Mouse (Mus musculus): Measurements from ENCODE around the gene Cmah.

Cmah gene

DNA sequence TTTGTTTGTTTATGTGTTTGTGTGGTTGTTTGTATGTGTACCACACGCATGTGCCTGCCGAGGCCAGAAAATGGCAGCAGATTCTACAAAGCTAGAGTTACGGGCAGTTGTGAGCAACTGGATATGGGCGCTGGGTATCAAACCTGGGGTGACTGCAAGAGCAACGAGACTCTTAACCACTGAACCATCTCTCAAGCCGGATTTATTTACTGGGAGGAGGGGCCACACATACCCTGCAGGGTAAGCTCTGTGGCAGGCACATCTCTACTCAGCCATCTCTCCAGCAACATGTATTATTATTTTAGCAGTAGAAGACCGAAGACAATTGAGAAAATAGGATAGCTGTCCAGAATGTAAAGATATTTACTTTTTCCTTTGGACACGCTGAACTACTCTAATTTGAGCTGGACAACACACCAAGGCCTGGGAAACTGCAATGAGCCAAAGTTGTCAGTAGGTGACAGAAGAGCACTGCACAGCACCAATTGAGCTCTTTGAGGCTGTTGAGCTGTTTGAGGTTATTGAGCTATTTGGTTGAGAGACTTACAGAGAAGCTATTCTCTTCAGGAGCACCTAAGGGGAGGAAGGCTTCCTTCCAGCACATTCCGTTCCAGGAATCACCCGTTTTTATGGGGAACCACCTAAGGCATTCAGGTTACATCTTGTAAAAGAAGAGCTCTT lies 154.6 kb downstream of the Cmah start:
- peak; percentile 32 to 53 for DNase-seq (ENCODE audit: low spot score in 2 of 2)

DNA sequence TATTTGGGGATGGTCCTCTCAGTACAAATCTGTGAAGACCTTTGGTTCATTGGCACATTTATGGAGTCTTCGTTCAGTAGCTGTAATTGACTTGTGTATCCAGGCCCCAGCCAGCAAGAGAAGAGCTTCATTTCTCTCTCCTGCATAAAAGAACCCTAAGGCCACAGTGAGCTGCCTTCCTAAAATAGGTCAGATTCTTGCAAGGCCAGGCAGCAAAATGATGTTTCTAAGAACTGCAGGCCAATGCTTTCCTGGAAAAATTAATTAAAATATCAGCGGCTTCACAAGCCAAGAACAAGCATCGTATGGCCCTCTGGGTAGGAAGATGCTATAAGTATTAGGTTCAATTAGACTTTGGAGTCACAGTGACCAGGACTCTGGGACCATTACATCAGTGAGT lies 156.5 kb downstream of the Cmah start:
- no peak for DNase-seq (ENCODE audit: low spot score in 2 of 2)

DNA sequence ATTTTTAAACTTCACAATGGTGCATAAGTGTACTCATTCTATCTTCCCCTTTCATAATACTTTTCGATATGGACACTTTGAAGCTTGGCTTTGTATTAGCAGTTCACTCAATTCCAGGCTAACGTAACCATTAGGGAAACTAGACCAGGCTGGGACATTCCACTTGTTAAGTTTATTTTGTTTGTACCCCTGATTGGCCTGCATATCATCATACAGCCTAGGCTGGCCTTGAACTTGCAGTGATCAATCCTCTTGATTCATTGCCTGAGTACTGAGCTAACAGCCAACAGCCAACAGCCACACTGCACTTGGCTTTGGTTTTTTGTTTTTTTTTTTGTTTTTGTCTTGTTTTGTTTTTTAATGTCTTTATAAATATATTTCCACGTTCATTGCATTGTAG lies 157.6 kb downstream of the Cmah start:
- no peak for DNase-seq (ENCODE audit: low spot score in 2 of 2)

GRCm38 (mm10) chr13:24485964-24486363 lies 158.8 kb downstream of the Cmah start:
- peak in 1 of 2 experiments; percentile 29 for DNase-seq (ENCODE audit: low spot score in 2 of 2)

GRCm38 (mm10) chr13:24486403-24486802 lies 159.2 kb downstream of the Cmah start:
- DNase-seq (ENCODE audit: low spot score in 2 of 2), result no peak

DNA sequence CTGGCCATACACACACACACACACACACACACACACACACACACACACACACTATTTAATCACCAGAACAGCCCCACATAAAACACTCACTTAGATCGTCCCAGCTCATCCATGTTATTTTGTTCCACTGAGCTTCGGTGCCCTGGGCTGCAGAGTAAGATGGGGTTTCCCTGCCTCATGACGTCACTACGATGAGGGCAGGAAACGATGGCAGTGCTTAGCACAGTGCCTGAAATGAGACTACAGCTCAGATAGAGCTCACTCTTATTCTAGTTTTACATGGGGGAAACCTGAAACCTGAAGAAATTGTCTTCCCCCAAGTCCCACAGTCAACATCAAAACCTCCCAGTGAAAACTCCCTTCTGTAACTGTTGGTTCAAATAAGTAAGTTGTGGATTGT lies 159.9 kb downstream of the Cmah start:
- peak; percentile 28 to 58 for DNase-seq (ENCODE audit: low spot score in 2 of 2)

DNA sequence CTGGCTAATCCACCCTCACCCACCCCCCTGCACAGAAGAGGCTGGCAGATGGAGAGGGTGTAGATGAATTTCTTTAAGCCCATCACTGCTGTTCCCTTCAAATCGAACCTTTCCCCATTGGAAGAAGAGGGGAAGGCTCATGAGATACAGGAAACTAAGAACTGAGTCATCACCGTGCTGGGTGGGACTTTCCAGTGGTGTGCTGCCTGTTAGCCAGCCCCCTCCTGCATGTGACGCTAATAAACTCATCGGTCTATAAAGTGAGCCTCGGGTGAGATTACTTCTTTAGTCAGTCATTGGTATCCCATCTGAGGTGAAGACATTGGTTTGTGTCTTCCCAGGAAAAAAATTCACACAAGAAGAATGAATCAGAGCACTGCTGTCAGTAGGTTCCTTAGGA lies 160.3 kb downstream of the Cmah start:
- peak; percentile 22 to 63 for DNase-seq (ENCODE audit: low spot score in 2 of 2)

- no peak for DNase-seq (ENCODE audit: low spot score in 2 of 2)
Observed at GRCm38 (mm10) chr13:24488526-24489070, 161.4 kb downstream of the Cmah start.

DNA sequence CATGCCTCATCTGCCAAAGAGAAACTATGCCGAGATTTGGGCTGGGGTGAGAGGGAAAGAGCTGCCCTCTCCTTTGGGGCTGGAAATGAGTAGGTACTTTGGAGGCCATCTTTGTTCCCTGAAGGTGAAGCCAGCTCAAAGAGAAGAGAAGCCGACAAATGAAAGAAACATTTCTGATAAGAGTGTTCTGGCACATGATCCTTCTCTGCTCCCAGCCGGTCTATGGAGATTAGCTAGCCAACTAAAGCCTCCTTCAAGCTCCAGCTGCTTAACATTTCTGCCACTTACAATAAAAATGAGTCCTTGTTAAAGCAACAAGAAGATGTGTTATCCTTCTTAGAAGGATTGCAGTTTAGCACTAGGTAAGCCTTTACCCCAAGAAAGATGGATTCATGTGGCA lies 162.3 kb downstream of the Cmah start:
- no peak for DNase-seq (ENCODE audit: low spot score in 2 of 2)

GRCm38 (mm10) chr13:24490041-24490440 lies 162.8 kb downstream of the Cmah start:
- DNase-seq (ENCODE audit: low spot score in 2 of 2), result no peak

DNA sequence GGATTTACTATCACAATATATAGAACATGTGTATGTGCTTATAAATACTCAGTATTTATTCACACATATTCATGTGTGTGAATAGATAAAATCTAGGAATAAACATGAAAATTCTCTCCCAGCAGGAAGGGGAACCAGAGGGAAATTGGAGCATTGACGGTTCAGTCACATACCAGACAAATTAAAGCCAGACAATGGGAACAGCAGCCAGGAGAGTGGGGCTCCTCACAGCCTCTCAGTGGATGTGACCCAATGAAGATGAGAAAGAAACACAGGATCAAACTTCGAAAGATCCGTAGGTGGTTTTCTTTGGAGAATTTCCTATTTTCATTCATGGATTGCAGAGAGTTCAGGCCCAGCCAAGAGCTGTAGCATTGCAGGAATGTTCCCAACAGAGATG lies 163.9 kb downstream of the Cmah start:
- DNase-seq (ENCODE audit: low spot score in 2 of 2), result no peak

GRCm38 (mm10) chr13:24493784-24494183 lies 166.6 kb downstream of the Cmah start:
- DNase-seq (ENCODE audit: low spot score in 2 of 2), result no peak

DNA sequence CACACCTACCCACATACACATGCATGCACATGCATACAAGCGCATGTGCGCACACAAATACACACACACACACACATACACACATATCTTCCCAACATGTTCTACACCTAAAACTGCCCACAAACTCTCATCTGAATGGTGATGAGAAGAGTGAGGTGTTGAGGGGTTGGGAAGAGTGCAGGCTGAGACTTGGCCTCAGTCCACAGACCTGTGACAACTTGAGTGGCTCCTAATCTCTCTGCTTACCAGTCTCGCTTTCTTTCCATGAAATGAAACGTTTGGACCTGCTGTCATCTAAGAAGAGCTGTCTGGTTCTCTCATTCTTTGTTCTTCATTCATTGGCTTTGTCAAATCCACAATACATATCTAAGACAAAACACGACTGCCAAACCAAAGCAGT lies 169.1 kb downstream of the Cmah start:
- DNase-seq (ENCODE audit: low spot score in 2 of 2), result no peak

DNA sequence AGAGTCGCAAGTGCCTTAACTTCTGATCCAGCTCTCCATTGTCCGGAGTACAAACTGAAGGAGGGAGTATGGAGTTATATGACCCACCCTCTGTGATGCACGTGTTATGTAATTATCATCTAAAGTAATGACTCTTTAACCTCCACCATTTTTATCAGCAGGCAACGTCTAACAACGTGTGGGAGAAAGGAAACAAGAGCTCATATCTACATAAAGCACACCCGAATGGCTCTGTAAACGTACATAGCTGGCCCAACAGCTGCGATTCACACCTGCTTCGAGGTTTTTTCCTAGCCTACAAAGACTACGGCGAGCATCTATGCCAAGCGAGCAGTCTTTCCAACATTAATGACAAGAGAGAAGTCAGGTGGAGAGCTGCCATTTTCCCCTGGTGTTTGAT lies 169.8 kb downstream of the Cmah start:
- DNase-seq (ENCODE audit: low spot score in 2 of 2), result no peak

DNA sequence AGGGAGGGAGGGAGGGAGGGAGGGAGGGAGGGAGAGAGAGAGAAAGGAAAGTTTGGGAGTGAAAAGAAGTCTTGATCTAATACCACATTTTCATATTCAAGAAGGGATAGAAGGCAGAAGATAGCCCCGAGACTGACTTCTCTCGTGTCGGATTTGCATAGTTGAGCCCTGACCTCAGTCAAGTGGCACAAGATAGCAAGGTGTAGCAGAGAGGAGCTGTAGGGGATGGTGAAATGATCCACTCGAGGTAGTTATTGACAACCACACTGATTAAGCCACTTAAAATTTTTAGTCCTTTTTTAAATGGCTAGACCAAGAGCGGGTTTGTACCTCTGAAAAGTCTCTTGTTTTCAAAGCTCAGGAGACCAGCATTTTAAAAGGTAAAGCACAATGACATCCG lies 171.1 kb downstream of the Cmah start:
- DNase-seq (ENCODE audit: low spot score in 2 of 2), result no peak

- DNase-seq (ENCODE audit: low spot score in 2 of 2), result peak in 1 of 2 experiments; percentile 48
Observed at GRCm38 (mm10) chr13:24499505-24499904, 172.3 kb downstream of the Cmah start.

GRCm38 (mm10) chr13:24501179-24501905 lies 174.1 kb downstream of the Cmah start:
- peak in 1 of 2 experiments; percentile 36 for DNase-seq (ENCODE audit: low spot score in 2 of 2)

DNA sequence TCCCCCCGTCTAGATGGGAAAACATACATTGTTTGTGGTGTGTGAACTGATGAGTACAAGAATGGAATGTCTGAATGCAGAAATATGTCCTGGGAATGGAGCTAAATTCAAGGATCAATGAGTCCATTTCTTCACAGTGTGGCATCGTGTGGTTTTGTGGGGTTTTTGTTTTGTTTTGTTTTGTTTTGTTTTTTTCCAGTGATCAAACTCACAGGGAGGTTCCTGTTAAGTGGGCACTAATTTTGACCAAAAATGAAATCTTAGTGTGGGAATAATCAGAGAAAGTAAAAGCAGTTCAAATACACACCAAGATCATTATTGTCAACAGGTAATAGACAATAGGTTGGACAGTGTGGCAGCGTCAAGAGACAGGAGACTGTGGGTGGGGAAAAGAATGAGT lies 174.7 kb downstream of the Cmah start:
- DNase-seq (ENCODE audit: low spot score in 2 of 2), result no peak

DNA sequence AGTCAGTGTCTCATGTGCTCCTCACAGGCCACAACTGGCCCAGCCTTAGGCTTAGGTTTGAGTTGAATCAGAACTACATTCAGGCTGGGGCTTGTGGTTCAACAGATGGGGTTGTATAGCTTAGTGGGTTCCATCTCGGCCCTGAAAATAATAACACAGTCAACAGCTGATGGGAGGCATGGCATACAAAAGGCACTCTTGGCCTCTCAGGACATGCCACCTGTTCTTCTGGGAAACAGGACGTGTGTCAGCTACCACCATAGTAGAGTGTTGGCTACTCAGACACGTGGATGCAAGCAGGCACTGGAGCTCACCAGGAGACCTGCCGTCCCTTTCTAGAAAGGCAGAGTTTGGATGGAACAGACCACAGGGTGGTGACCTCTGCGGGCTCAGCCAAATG lies 178.6 kb downstream of the Cmah start:
- no peak for DNase-seq (ENCODE audit: low spot score in 2 of 2)

DNA sequence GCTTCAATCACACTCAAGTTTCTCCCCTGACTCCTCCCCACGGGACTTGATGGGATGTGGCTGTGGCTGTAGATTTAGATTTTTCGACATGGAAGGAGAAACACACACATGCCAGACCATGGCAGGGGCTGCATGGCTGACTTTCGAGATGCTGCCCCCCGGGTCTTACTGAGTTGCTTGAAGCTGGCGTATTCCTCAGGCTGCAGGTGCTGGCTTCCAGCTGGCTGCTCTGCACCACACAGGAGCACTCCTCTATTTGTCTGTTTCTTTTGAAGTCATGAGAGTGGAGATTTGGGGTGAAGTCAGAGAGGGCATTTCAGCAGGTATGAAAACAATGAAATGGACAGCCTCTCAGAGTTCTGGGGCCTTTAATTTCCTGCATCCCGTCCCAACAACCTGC lies 180.0 kb downstream of the Cmah start:
- DNase-seq (ENCODE audit: low spot score in 2 of 2), result no peak

DNA sequence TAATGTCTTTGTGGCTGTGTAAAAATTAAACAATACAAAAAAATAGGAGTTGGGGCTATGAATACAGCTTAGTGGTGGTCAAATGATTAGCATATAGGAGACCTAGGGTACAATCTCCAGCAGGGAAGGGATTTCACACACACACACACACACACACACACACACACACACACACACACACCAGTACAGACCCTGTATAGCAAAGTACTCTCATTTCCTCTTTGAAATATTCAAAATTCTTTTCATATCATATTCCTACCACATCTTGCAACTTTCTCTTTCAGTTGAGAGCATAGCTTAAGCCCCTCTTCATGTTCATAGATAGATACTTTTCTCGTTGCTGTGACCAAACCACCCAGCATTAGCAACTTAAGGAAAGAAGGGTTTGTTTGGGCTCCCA lies 181.7 kb downstream of the Cmah start:
- no peak for DNase-seq (ENCODE audit: low spot score in 2 of 2)

GRCm38 (mm10) chr13:24511367-24511766 lies 184.2 kb downstream of the Cmah start:
- DNase-seq (ENCODE audit: low spot score in 2 of 2), result peak in 1 of 2 experiments; percentile 49

DNA sequence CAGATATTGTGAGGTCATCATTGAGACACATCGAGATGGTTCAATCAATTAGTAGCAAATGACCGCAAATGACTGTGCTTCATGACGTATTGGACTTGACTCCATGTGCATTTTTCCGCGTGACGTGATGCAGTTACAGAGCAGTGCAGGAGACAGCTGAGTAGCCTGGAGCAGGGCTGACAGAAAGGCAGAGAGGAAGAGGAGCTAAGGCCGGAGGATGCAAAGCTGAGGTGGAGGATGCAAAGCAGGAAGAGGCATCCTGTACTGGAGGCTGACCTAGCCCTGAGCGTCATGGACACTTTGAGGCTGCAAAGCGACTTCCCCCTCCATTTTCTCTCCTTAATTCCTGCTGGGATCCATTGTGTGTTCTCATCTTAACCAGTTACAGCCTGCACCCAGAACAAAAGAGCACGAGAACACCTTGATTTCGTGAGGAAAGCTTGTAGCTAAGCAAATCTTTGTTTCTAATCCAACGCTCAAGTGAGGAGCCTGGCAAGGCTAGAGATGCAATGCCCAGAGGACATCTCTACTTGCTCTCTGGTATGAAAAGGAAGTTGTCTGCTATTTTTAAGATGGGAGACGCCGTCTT lies 184.8 kb downstream of the Cmah start:
- no peak for DNase-seq (ENCODE audit: low spot score in 2 of 2)

All from natural killer cell, adult 2 months (primary cell).